Mouse (Mus musculus) C2C12 (cell line): ENCODE data around the gene Rbm47. TPM values are rescaled to one million over a fixed set of nuclear protein-coding genes. Genes with fewer than 3 reads are reported as not detected.
"Not testable (repeated sequence)": the region's sequence is repeated elsewhere in the genome, so short reads cannot be mapped to it uniquely, and the experiment has no call there.

Source experiments
- H3K27me3 ChIP-seq: one replicate; pipeline ENCODE4 v1.6.1; 2011; ENCODE audit not compliant: control insufficient read depth, insufficient read depth, insufficient read length
- H3K36me3 ChIP-seq: one replicate; pipeline ENCODE4 v1.6.1; 2011; ENCODE audit not compliant: control insufficient read depth, insufficient read depth
- H3K4me3 ChIP-seq: one replicate; pipeline ENCODE4 v1.5.1; 2011; ENCODE audit warnings: mild to moderate bottlenecking, control low read depth; ENCODE audit not compliant: poor library complexity, insufficient read depth, severe bottlenecking
- H3K79me2 ChIP-seq: one replicate; pipeline ENCODE4 v1.6.1; 2011; ENCODE audit not compliant: control insufficient read depth, insufficient read depth
- H3K79me3 ChIP-seq: one replicate; pipeline ENCODE4 v1.6.1; 2011; ENCODE audit warnings: low read depth, control low read depth
- H3ac ChIP-seq: one replicate; pipeline ENCODE3; 2011; ENCODE audit warnings: low read depth; ENCODE audit not compliant: control insufficient read depth, insufficient read length
- CEBPB ChIP-seq: IDR thresholded peaks from one replicate; pipeline ENCODE4 v1.6.1; 2011; ENCODE audit warnings: low read depth, mild to moderate bottlenecking, control low read depth, moderate library complexity
- CTCF ChIP-seq: IDR thresholded peaks from one replicate; pipeline ENCODE4 v1.5.1; 2011; ENCODE audit not compliant: control insufficient read depth, insufficient read depth, insufficient read length
- FOSL1 ChIP-seq: IDR thresholded peaks from one replicate; pipeline ENCODE4 v1.8.0; 2011; ENCODE audit warnings: mild to moderate bottlenecking, low read length; ENCODE audit not compliant: poor library complexity, insufficient read depth, severe bottlenecking
- MAX ChIP-seq: IDR thresholded peaks from one replicate; pipeline ENCODE4 v1.6.1; 2011; ENCODE audit warnings: mild to moderate bottlenecking, control low read depth
- MYOD1 ChIP-seq: IDR thresholded peaks from one replicate; pipeline ENCODE4 v1.6.1; 2011; ENCODE audit warnings: low read depth; ENCODE audit not compliant: control insufficient read depth, insufficient read length
- MYOG ChIP-seq: IDR thresholded peaks from one replicate; pipeline ENCODE4 v1.6.1; 2011; ENCODE audit not compliant: control insufficient read depth, insufficient read length; ENCODE audit errors: extremely low read depth
- USF1 ChIP-seq: IDR thresholded peaks from one replicate; pipeline ENCODE4 v1.6.1; 2011; ENCODE audit warnings: low read depth, mild to moderate bottlenecking, control low read depth, moderate library complexity
- polyA plus RNA-seq: library from polyadenylated mRNA; unstranded; fragments of >200 nt; fragmentation: generic; extraction: Trizol; gene quantifications from one replicate; pipeline ENCODE4 v1.2.1, GENCODE M21; 2012; ENCODE audit warnings: missing spikeins

Rbm47 gene
- polyA plus RNA-seq, 1 experiment: 0.16 TPM

GRCm38 (mm10) chr5:66000074-66000473, 172.8 kb downstream of the Rbm47 start:
- Histone ChIP-seq H3K36me3 (no peaks in the 10 kb centered on the region), H3ac (no peak overlapping the region), H3K79me3 (no peaks in the 10 kb centered on the region), H3K27me3 (no peaks in the 10 kb centered on the region), H3K4me3 (no peak overlapping the region), H3K79me2 (no peaks in the 10 kb centered on the region)
- TF ChIP-seq MYOD1: no peak
- TF ChIP-seq MYOG: no peak
- TF ChIP-seq CTCF: no peak

GRCm38 (mm10) chr5:65999106-65999505, 173.8 kb downstream of the Rbm47 start:
- Histone ChIP-seq H3K27me3 (no peaks in the 10 kb centered on the region), H3K79me3 (no peaks in the 10 kb centered on the region), H3K36me3 (no peaks in the 10 kb centered on the region), H3K4me3 (no peak overlapping the region), H3K79me2 (no peaks in the 10 kb centered on the region), H3ac (no peak overlapping the region)
- TF ChIP-seq CTCF (no peak), CEBPB (no peak), MAX (no peak)

- Histone ChIP-seq H3ac (no peak overlapping the region), H3K4me3 (no peak overlapping the region), H3K79me2 (no peaks in the 10 kb centered on the region), H3K36me3 (no peaks in the 10 kb centered on the region), H3K79me3 (no peaks in the 10 kb centered on the region), H3K27me3 (no peaks in the 10 kb centered on the region)
- TF ChIP-seq CEBPB: no peak
- no peak for TF ChIP-seq FOSL1
- TF ChIP-seq USF1: no peak
- TF ChIP-seq MYOG: no peak
- no peak for TF ChIP-seq MAX
- no peak for TF ChIP-seq CTCF
- TF ChIP-seq MYOD1: no peak
Measured at GRCm38 (mm10) chr5:65997813-65998212, 175.1 kb downstream of the Rbm47 start.

- Histone ChIP-seq H3K36me3 (no peaks in the 10 kb centered on the region), H3ac (no peak overlapping the region), H3K79me2 (no peaks in the 10 kb centered on the region), H3K27me3 (no peaks in the 10 kb centered on the region), H3K79me3 (no peaks in the 10 kb centered on the region), H3K4me3 (no peak overlapping the region)
- TF ChIP-seq MAX: no peak
Measured at GRCm38 (mm10) chr5:65994643-65995042, 178.3 kb downstream of the Rbm47 start.

- H3K79me2 ChIP-seq: no peaks in the 10 kb centered on the region
- H3ac ChIP-seq: no peak overlapping the region
- TF ChIP-seq MYOG: no peak
- TF ChIP-seq CTCF: no peak
- no peak for TF ChIP-seq MAX
- TF ChIP-seq CEBPB: no peak
- no peak for TF ChIP-seq FOSL1
- TF ChIP-seq MYOD1: no peak
- TF ChIP-seq USF1: no peak
- H3K4me3 ChIP-seq: no peak overlapping the region
- H3K79me3 ChIP-seq: no peaks in the 10 kb centered on the region
- no peaks in the 10 kb centered on the region for H3K36me3 ChIP-seq
- no peaks in the 10 kb centered on the region for H3K27me3 ChIP-seq
Measured at GRCm38 (mm10) chr5:65991191-65991590, 181.7 kb downstream of the Rbm47 start.

DNA sequence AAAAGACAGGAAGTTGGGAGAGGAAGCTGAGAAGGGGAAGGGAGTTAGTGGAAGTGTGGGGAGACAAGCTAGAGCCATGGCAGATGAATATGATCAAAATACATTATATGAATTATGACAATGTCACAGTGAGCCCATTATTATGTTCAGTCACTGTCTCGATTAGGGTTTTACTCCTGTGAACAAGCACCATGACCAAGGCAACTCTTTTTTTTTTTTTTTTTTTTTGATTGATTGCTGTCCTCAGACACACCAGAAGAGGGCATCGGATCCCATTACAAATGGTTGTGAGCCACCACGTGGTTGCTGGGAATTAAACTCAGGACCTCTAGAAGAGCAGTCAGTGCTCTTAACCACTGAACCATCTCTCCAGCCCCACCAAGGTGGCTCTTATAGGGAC, 185.9 kb downstream of the Rbm47 start:
- H3K79me2 ChIP-seq, H3K36me3 ChIP-seq, H3ac ChIP-seq, H3K27me3 ChIP-seq, H3K79me3 ChIP-seq, H3K4me3 ChIP-seq: not testable (repeated sequence)

DNA sequence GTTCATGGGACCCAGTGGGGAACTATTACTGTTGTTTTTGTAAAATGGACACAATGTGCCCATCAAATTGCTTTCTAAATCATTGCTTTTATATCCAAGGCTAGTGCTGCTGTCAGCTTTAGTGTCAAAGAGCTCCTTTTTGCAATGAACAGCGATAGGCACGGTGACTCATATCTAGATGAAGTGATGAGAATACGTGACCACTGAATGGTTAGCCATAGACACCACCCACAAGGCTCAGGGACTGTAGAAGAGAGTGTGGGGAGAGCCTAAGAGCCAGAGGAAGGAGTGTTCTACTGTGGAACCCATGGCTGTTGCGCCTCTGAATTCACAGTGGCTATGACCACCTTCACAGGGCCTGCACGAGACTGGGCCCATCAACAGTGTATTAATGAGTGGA, 186.5 kb downstream of the Rbm47 start:
- Histone ChIP-seq H3K79me2 (no peaks in the 10 kb centered on the region), H3K79me3 (no peaks in the 10 kb centered on the region), H3K4me3 (no peak overlapping the region), H3ac (no peak overlapping the region), H3K36me3 (no peaks in the 10 kb centered on the region), H3K27me3 (no peaks in the 10 kb centered on the region)
- no peak for TF ChIP-seq MYOG
- TF ChIP-seq CEBPB: no peak
- no peak for TF ChIP-seq MAX
- no peak for TF ChIP-seq FOSL1
- TF ChIP-seq MYOD1: no peak
- no peak for TF ChIP-seq USF1
- TF ChIP-seq CTCF: no peak
